8 mouse cellular contexts compared by ENCODE assay signal in the genomic region with DNA sequence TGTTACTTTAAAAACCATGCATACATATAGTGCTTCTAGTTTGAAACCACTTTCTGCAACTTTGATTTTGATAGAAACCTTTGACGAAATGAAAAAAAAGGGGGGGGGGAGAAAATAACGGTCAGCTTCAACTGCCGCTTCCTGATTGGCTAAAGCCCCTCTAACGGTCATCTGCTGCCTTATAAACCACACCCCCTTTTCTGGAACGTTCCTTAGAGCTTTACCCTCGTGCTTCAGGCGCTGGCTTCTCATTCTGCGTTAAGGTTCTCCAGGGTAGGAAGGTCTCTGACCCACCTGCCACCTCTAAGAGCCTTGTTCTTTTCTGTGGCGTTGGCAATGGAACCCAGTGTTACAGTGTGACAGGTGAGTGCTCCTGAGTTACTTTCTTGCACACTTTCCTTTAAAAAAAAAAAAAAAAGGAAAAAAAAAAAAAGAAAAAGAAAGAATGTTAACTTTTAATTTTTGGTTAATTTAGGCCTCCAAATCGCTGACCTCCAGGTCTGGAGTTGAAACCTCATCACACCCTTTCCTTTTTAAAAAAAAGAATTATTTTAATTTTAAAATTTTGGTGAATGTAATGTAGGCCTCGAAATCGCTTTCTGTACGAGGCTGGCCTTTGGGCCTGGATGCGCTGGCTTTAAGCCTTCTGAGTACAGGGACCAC. TPM values are rescaled to one million over a fixed set of nuclear protein-coding genes. Genes with fewer than 3 reads are reported as not detected.
DNase-seq lines count a peak whose midpoint lies in the region; ATAC-seq and TF ChIP-seq lines count a peak whose summit lies in the region.

Setx (plus strand) TSS at position 275 of the 663 bp plus-strand sequence.

- H3K4me2 ChIP-seq in heart, postnatal 0 days (ENCODE audit: low read depth, low read length): peak within 1 kb of the TSS; percentile 86
- H3K4me2 ChIP-seq in midbrain, embryonic 16.5 days (ENCODE audit: low read length): peak within 1 kb of the TSS; percentile 75

- peak within 1 kb of the TSS; percentile 64 for H3K4me3 ChIP-seq in heart, postnatal 0 days (ENCODE audit: low read depth, low read length)
- peak within 1 kb of the TSS; percentile 85 for H3K4me3 ChIP-seq in midbrain, embryonic 16.5 days (ENCODE audit: low read depth, low read length)

- DNase-seq in kidney, adult 11 months: peak; percentile 18
- DNase-seq in kidney, adult 18-20 months: no peak
- no peak for DNase-seq in heart, postnatal 0 days (ENCODE audit: low spot score)
- no peak for DNase-seq in left cerebral cortex, postnatal 10 days (ENCODE audit: extremely low spot score in 1 of 2, low spot score in 2 of 2)
- DNase-seq in frontal cortex, postnatal 25 days (ENCODE audit: low spot score in 2 of 2): no peak

- 0 out of 2 replicates have a peak, but pooled peaks cover 10% of the 10 kb centered on the region for H3K4me1 ChIP-seq in heart, postnatal 0 days (ENCODE audit: control insufficient read depth, insufficient read depth)
- peaks cover 10% of the 10 kb centered on the region for H3K4me1 ChIP-seq in midbrain, embryonic 16.5 days (ENCODE audit: control insufficient read depth, insufficient read depth, low read length)

- intact Hi-C loops in left cerebral cortex, postnatal 10 days (cut with DNase I): no loop called here

- 65% methylated on average over 14 of the region's 14 CpGs for WGBS in heart, postnatal 0 days
- 67% methylated on average over 14 of the region's 14 CpGs for WGBS in midbrain, embryonic 16.5 days

- H3K27me3 ChIP-seq in heart, postnatal 0 days (ENCODE audit: control insufficient read depth, insufficient read depth, low read length): no peaks in the 10 kb centered on the region
- no peaks in the 10 kb centered on the region for H3K27me3 ChIP-seq in midbrain, embryonic 16.5 days (ENCODE audit: control insufficient read depth, insufficient read depth, low read depth, low read length)

- ATAC-seq in activated CD4-positive, CD25-positive, alpha-beta regulatory T cell, adult 4 months: no peak
- no peak for ATAC-seq in erythroblast, adult 5-6 weeks (replicated peaks; ENCODE audit: low FRiP score, poor library complexity, severe bottlenecking)
- ATAC-seq in heart, postnatal 0 days (ENCODE audit: insufficient read depth, low read depth): no peak
- ATAC-seq in midbrain, embryonic 16.5 days: no peak

- peak within 1 kb of the TSS; percentile 90 for H3K27ac ChIP-seq in heart, postnatal 0 days (ENCODE audit: low read depth)
- peak within 1 kb of the TSS; percentile 90 for H3K27ac ChIP-seq in midbrain, embryonic 16.5 days (ENCODE audit: low read length)

- no peak for TF ChIP-seq CTCF in heart, postnatal 0 days (IDR thresholded peaks at IDR 0.05; ENCODE audit: low read depth)

- H3K36me3 ChIP-seq in heart, postnatal 0 days (replicated peaks; ENCODE audit: control insufficient read depth, insufficient read depth, low read length): peaks cover 9% of the 10 kb centered on the region
- H3K36me3 ChIP-seq in midbrain, embryonic 16.5 days (ENCODE audit: control insufficient read depth, insufficient read depth, low read length): peaks cover 3% of the 10 kb centered on the region

- H3K9me3 ChIP-seq in heart, postnatal 0 days (replicated peaks; ENCODE audit: control insufficient read depth, low read length): no peaks in the 10 kb centered on the region
- no peaks in the 10 kb centered on the region for H3K9me3 ChIP-seq in midbrain, embryonic 16.5 days (replicated peaks; ENCODE audit: control insufficient read depth, low read length, poor library complexity, severe bottlenecking)

- TF ChIP-seq EP300 in heart, postnatal 0 days (IDR thresholded peaks at IDR 0.05; ENCODE audit: low read depth): no peak

- H3K9ac ChIP-seq in heart, postnatal 0 days (replicated peaks; ENCODE audit: low read depth, low read length): peak within 1 kb of the TSS; percentile 81
- H3K9ac ChIP-seq in midbrain, embryonic 16.5 days (ENCODE audit: low read depth, low read length): peak within 1 kb of the TSS; percentile 89

RNA-seq across cellular contexts. Expression of gene Setx, which starts in this region (rescaled TPM):
- 10 to 100 TPM; 31.1 to 32.1 TPM for polyA plus RNA-seq in activated CD4-positive, CD25-positive, alpha-beta regulatory T cell, adult 4 months (2017; shearing (Covaris generic))
- total RNA-seq in erythroblast, adult 5-6 weeks (2015; ENCODE audit: low replicate concordance): 19.6 and 33.2 TPM in 2 replicates
- 25.1 and 27.9 TPM in 2 replicates for total RNA-seq in erythroblast, adult 5-6 weeks (2017; ENCODE audit: low replicate concordance)
- total RNA-seq in heart, postnatal 0 days (2014; rRNA removed; ENCODE audit: low replicate concordance): 32.7 and 41.1 TPM in 2 replicates
- 5.6 and 5.7 TPM in 2 replicates for polyA plus RNA-seq in heart, postnatal 0 days (2015; fragmentation: Nextera tagmentation; extraction: Ambion mirVana)
- total RNA-seq in left cerebral cortex, postnatal 10 days (2021): 10 to 100 TPM; 49.9 to 60.9 TPM
- polyA plus RNA-seq in midbrain, embryonic 16.5 days (2015; fragmentation: Nextera tagmentation; extraction: Ambion mirVana): 12.2 and 13.4 TPM in 2 replicates
